Mouse (Mus musculus): ENCODE measurements around the gene Cdk2ap1. TPM values are rescaled to one million over a fixed set of nuclear protein-coding genes. Genes with fewer than 3 reads are reported as not detected.
"Not testable (repeated sequence)": the region's sequence is repeated elsewhere in the genome, so short reads cannot be mapped to it uniquely, and the experiment has no call there.

The Cdk2ap1 gene
- 236 TPM for polyA plus RNA-seq (2012; fragmentation: generic; extraction: Trizol)

- not testable (repeated sequence) for H3K79me2 ChIP-seq (ENCODE audit: control insufficient read depth, insufficient read depth); H3ac ChIP-seq (ENCODE audit: control insufficient read depth, insufficient read length)
Observed at GRCm38 (mm10) chr5:124362982-124363381, at the start of gene Cdk2ap1. Gene Cdk2ap1 (minus strand): TSS chr5:124363082.

GRCm38 (mm10) chr5:124412163-124412562, 49.3 kb upstream of the Cdk2ap1 start:
- TF ChIP-seq TCF3 (IDR thresholded peaks at IDR 0.05; ENCODE audit: insufficient read length, low read depth) (no peak), POLR2A (IDR thresholded peaks at IDR 0.05; ENCODE audit: insufficient read length, low read depth) (no peak)
- no peak overlapping the region for H3ac ChIP-seq (ENCODE audit: control insufficient read depth, insufficient read length)
- H3K4me2 ChIP-seq (ENCODE audit: low read depth): no peak overlapping the region
- H3K4me3 ChIP-seq: no peak overlapping the region
- peaks cover 49% of the 10 kb centered on the region for H3K36me3 ChIP-seq (ENCODE audit: control insufficient read depth, insufficient read depth)
- H3K79me2 ChIP-seq (ENCODE audit: control insufficient read depth, insufficient read depth): peaks cover 31% of the 10 kb centered on the region
- H3K27me3 ChIP-seq (ENCODE audit: control insufficient read depth, insufficient read depth, insufficient read length): no peaks in the 10 kb centered on the region

More at GRCm38 (mm10) chr5:124362982-124363381, at the start of gene Cdk2ap1:
- H3K4me3 ChIP-seq; H3K4me2 ChIP-seq (ENCODE audit: low read depth); H3K27me3 ChIP-seq (ENCODE audit: control insufficient read depth, insufficient read depth, insufficient read length); H3K36me3 ChIP-seq (ENCODE audit: control insufficient read depth, insufficient read depth): not testable (repeated sequence)

GRCm38 (mm10) chr5:124410808-124411207, 47.9 kb upstream of the Cdk2ap1 start:
- Histone ChIP-seq H3K27me3 (ENCODE audit: control insufficient read depth, insufficient read depth, insufficient read length) (no peaks in the 10 kb centered on the region), H3K4me2 (ENCODE audit: low read depth) (no peak overlapping the region), H3K36me3 (ENCODE audit: control insufficient read depth, insufficient read depth) (peaks cover 59% of the 10 kb centered on the region), H3K79me2 (ENCODE audit: control insufficient read depth, insufficient read depth) (peaks cover 17% of the 10 kb centered on the region), H3K4me3 (no peak overlapping the region), H3ac (ENCODE audit: control insufficient read depth, insufficient read length) (no peak overlapping the region)
- TF ChIP-seq POLR2AphosphoS2 (IDR thresholded peaks at IDR 0.05; ENCODE audit: insufficient read length, low read depth) (no peak), REST (IDR thresholded peaks at IDR 0.05; ENCODE audit: insufficient read depth, insufficient read length) (no peak), MYOG (IDR thresholded peaks at IDR 0.05; ENCODE audit: control insufficient read depth in 1 of 3, insufficient read depth in 1 of 3, insufficient read length in 2 of 3, low read depth in 2 of 3) (no peak), TCF12 (IDR thresholded peaks at IDR 0.05; ENCODE audit: insufficient read depth, poor library complexity, severe bottlenecking) (no peak), E2F4 (IDR thresholded peaks at IDR 0.05; ENCODE audit: insufficient read depth) (no peak)

GRCm38 (mm10) chr5:124393726-124394125, 30.8 kb upstream of the Cdk2ap1 start:
- no peak overlapping the region for H3K4me3 ChIP-seq
- no peak for TF ChIP-seq POLR2A (IDR thresholded peaks at IDR 0.05; ENCODE audit: insufficient read length, low read depth)
- no peak for TF ChIP-seq REST (IDR thresholded peaks at IDR 0.05; ENCODE audit: insufficient read depth, insufficient read length)
- no peak for TF ChIP-seq CEBPB (IDR thresholded peaks at IDR 0.05; ENCODE audit: insufficient read depth, poor library complexity, severe bottlenecking)
- TF ChIP-seq E2F4 (IDR thresholded peaks at IDR 0.05; ENCODE audit: insufficient read depth): no peak
- no peak for TF ChIP-seq TCF3 (IDR thresholded peaks at IDR 0.05; ENCODE audit: insufficient read length, low read depth)

GRCm38 (mm10) chr5:124392412-124392811, 29.5 kb upstream of the Cdk2ap1 start:
- H3K79me2 ChIP-seq (ENCODE audit: control insufficient read depth, insufficient read depth): no peaks in the 10 kb centered on the region
- peaks cover 78% of the 10 kb centered on the region for H3K36me3 ChIP-seq (ENCODE audit: control insufficient read depth, insufficient read depth)
- H3K4me3 ChIP-seq: no peak overlapping the region
- no peak for TF ChIP-seq POLR2A (IDR thresholded peaks at IDR 0.05; ENCODE audit: insufficient read length, low read depth)
- TF ChIP-seq SRF (IDR thresholded peaks at IDR 0.05; ENCODE audit: control insufficient read depth, insufficient read length, low read depth): no peak
- no peak for TF ChIP-seq E2F4 (IDR thresholded peaks at IDR 0.05; ENCODE audit: insufficient read depth)
- no peak for TF ChIP-seq CEBPB (IDR thresholded peaks at IDR 0.05; ENCODE audit: insufficient read depth, poor library complexity, severe bottlenecking)
- TF ChIP-seq POLR2AphosphoS2 (IDR thresholded peaks at IDR 0.05; ENCODE audit: insufficient read length, low read depth): no peak
- TF ChIP-seq TCF12 (IDR thresholded peaks at IDR 0.05; ENCODE audit: insufficient read depth, poor library complexity, severe bottlenecking): no peak
- H3K4me2 ChIP-seq (ENCODE audit: low read depth): no peak overlapping the region
- H3ac ChIP-seq (ENCODE audit: control insufficient read depth, insufficient read length): no peak overlapping the region
- H3K27me3 ChIP-seq (ENCODE audit: control insufficient read depth, insufficient read depth, insufficient read length): no peaks in the 10 kb centered on the region

More at GRCm38 (mm10) chr5:124393726-124394125, 30.8 kb upstream of the Cdk2ap1 start:
- H3K36me3 ChIP-seq (ENCODE audit: control insufficient read depth, insufficient read depth): peaks cover 78% of the 10 kb centered on the region
- no peak overlapping the region for H3ac ChIP-seq (ENCODE audit: control insufficient read depth, insufficient read length)
- no peaks in the 10 kb centered on the region for H3K79me2 ChIP-seq (ENCODE audit: control insufficient read depth, insufficient read depth)
- no peaks in the 10 kb centered on the region for H3K27me3 ChIP-seq (ENCODE audit: control insufficient read depth, insufficient read depth, insufficient read length)
- no peak overlapping the region for H3K4me2 ChIP-seq (ENCODE audit: low read depth)

GRCm38 (mm10) chr5:124387932-124388331, 25.1 kb upstream of the Cdk2ap1 start:
- Histone ChIP-seq H3K36me3 (ENCODE audit: control insufficient read depth, insufficient read depth) (peaks cover 80% of the 10 kb centered on the region), H3K4me3 (no peak overlapping the region), H3K27me3 (ENCODE audit: control insufficient read depth, insufficient read depth, insufficient read length) (no peaks in the 10 kb centered on the region), H3K4me2 (ENCODE audit: low read depth) (no peak overlapping the region), H3ac (ENCODE audit: control insufficient read depth, insufficient read length) (no peak overlapping the region), H3K79me2 (ENCODE audit: control insufficient read depth, insufficient read depth) (no peaks in the 10 kb centered on the region)
- TF ChIP-seq CEBPB (IDR thresholded peaks at IDR 0.05; ENCODE audit: insufficient read depth, poor library complexity, severe bottlenecking) (no peak), SRF (IDR thresholded peaks at IDR 0.05; ENCODE audit: control insufficient read depth, insufficient read length, low read depth) (no peak), POLR2A (IDR thresholded peaks at IDR 0.05; ENCODE audit: insufficient read length, low read depth) (no peak), MYOD1 (IDR thresholded peaks at IDR 0.05; ENCODE audit: control insufficient read depth in 1 of 3, insufficient read length in 2 of 3, low read depth in 2 of 3) (no peak), TCF12 (IDR thresholded peaks at IDR 0.05; ENCODE audit: insufficient read depth, poor library complexity, severe bottlenecking) (no peak), MAX (IDR thresholded peaks at IDR 0.05; ENCODE audit: low read depth) (no peak), REST (IDR thresholded peaks at IDR 0.05; ENCODE audit: insufficient read depth, insufficient read length) (no peak), USF1 (IDR thresholded peaks at IDR 0.05; ENCODE audit: low read depth) (no peak), E2F4 (IDR thresholded peaks at IDR 0.05; ENCODE audit: insufficient read depth) (no peak), MYOG (IDR thresholded peaks at IDR 0.05; ENCODE audit: control insufficient read depth in 1 of 3, insufficient read depth in 1 of 3, insufficient read length in 2 of 3, low read depth in 2 of 3) (no peak), TCF3 (IDR thresholded peaks at IDR 0.05; ENCODE audit: insufficient read length, low read depth) (no peak), POLR2AphosphoS2 (IDR thresholded peaks at IDR 0.05; ENCODE audit: insufficient read length, low read depth) (no peak)
